Mouse (Mus musculus): ENCODE data around the gene Tubgcp6. TPM values are rescaled to one million over a fixed set of nuclear protein-coding genes. Genes with fewer than 3 reads are reported as not detected.

Gene Tubgcp6
- polyA plus RNA-seq, 1 experiment from 2014 or later, result 22.1 TPM

GRCm38 (mm10) chr15:89054666-89055065 lies 68.2 kb downstream of the Tubgcp6 start:
- no peaks in the 10 kb centered on the region for H3K27me3 ChIP-seq (replicated peaks; ENCODE audit: control insufficient read depth, insufficient read depth, low read length)
- WGBS, result 90% methylated on average over 7 of the region's 7 CpGs
- H3K9ac ChIP-seq (replicated peaks; ENCODE audit: low read depth, low read length), result no peak overlapping the region
- no peaks in the 10 kb centered on the region for H3K36me3 ChIP-seq (ENCODE audit: control insufficient read depth, insufficient read depth)
- H3K27ac ChIP-seq (ENCODE audit: low read length), result no peak overlapping the region
- no peak for ATAC-seq
- H3K4me1 ChIP-seq (replicated peaks; ENCODE audit: control insufficient read depth, insufficient read depth, low read length), result peaks cover 6% of the 10 kb centered on the region
- H3K4me3 ChIP-seq (replicated peaks; ENCODE audit: low read length), result no peak overlapping the region
- no peaks in the 10 kb centered on the region for H3K9me3 ChIP-seq (ENCODE audit: control insufficient read depth, low read length)
- H3K4me2 ChIP-seq (ENCODE audit: low read length), result no peak overlapping the region

Small RNAs within 50 kb of the gene (microRNA-seq; reads per million reads assigned to microRNA genes)
- not detected for gene Mir7118

Other genes with a start within 250 kb of the Tubgcp6 start
- gene Ttll8, start 168.7 kb downstream of the Tubgcp6 start, polyA plus RNA-seq (2015; fragmentation: Nextera tagmentation; extraction: Ambion mirVana), result 0.07 and 0.08 TPM in 2 replicates
- gene Mlc1, start 144.1 kb downstream of the Tubgcp6 start, polyA plus RNA-seq (2015; fragmentation: Nextera tagmentation; extraction: Ambion mirVana), result 33.5 and 36.4 TPM in 2 replicates
- gene Mov10l1, start 140.2 kb downstream of the Tubgcp6 start, polyA plus RNA-seq (2015; fragmentation: Nextera tagmentation; extraction: Ambion mirVana), result not detected in 2 replicates
- gene Panx2, start 63.4 kb downstream of the Tubgcp6 start, polyA plus RNA-seq (2015; fragmentation: Nextera tagmentation; extraction: Ambion mirVana), result 2.6 and 4.9 TPM in 2 replicates
- gene Trabd, start 48.0 kb downstream of the Tubgcp6 start, polyA plus RNA-seq (2015; fragmentation: Nextera tagmentation; extraction: Ambion mirVana), result 36.2 and 39.8 TPM in 2 replicates
- gene Selenoo, start 34.0 kb downstream of the Tubgcp6 start, polyA plus RNA-seq (2015; fragmentation: Nextera tagmentation; extraction: Ambion mirVana), result 22.2 and 24.2 TPM in 2 replicates
- 39.5 and 46.0 TPM in 2 replicates for gene Hdac10, start 5.6 kb upstream of the Tubgcp6 start, polyA plus RNA-seq (2015; fragmentation: Nextera tagmentation; extraction: Ambion mirVana)
- 4.1 and 5.7 TPM in 2 replicates for gene Mapk12, start 17.6 kb upstream of the Tubgcp6 start, polyA plus RNA-seq (2015; fragmentation: Nextera tagmentation; extraction: Ambion mirVana)
- 39.1 and 46.8 TPM in 2 replicates for gene Mapk11, start 26.5 kb upstream of the Tubgcp6 start, polyA plus RNA-seq (2015; fragmentation: Nextera tagmentation; extraction: Ambion mirVana)
- gene Plxnb2, start 57.7 kb upstream of the Tubgcp6 start, polyA plus RNA-seq (2015; fragmentation: Nextera tagmentation; extraction: Ambion mirVana), result 112 and 126 TPM in 2 replicates
- gene Dennd6b, start 73.4 kb upstream of the Tubgcp6 start, polyA plus RNA-seq (2015; fragmentation: Nextera tagmentation; extraction: Ambion mirVana), result 60.7 and 83.2 TPM in 2 replicates
- 77.8 and 90.8 TPM in 2 replicates for gene Ppp6r2, start 88.4 kb upstream of the Tubgcp6 start, polyA plus RNA-seq (2015; fragmentation: Nextera tagmentation; extraction: Ambion mirVana)
- 81.8 and 97.2 TPM in 2 replicates for gene Sbf1, start 192.2 kb upstream of the Tubgcp6 start, polyA plus RNA-seq (2015; fragmentation: Nextera tagmentation; extraction: Ambion mirVana)
- gene Adm2, start 199.6 kb upstream of the Tubgcp6 start, polyA plus RNA-seq (2015; fragmentation: Nextera tagmentation; extraction: Ambion mirVana), result not detected in 2 replicates
- not detected in 2 replicates for gene Miox, start 211.3 kb upstream of the Tubgcp6 start, polyA plus RNA-seq (2015; fragmentation: Nextera tagmentation; extraction: Ambion mirVana)
- gene Lmf2, start 232.5 kb upstream of the Tubgcp6 start, polyA plus RNA-seq (2015; fragmentation: Nextera tagmentation; extraction: Ambion mirVana), result 29.5 and 32.3 TPM in 2 replicates
- 138 and 140 TPM in 2 replicates for gene Ncaph2, start 232.6 kb upstream of the Tubgcp6 start, polyA plus RNA-seq (2015; fragmentation: Nextera tagmentation; extraction: Ambion mirVana)

Data from forebrain, embryonic 16.5 days (tissue).